Mouse (Mus musculus): ENCODE data around the gene Vgll4.

GRCm38 (mm10) chr6:114988619-114988980 lies 18.8 kb upstream of the Vgll4 start:
- no peak for TF ChIP-seq POLR2A (IDR thresholded peaks at IDR 0.05; ENCODE audit: control insufficient read depth, low read depth, low read length)
- TF ChIP-seq CTCF (IDR thresholded peaks at IDR 0.05; ENCODE audit: control insufficient read depth, insufficient read depth, insufficient replicate concordance, low read depth, low read length), result no peak

All from testis, adult 2 months (tissue).